Mouse (Mus musculus) bone marrow macrophage, adult 2 months (primary cell): ENCODE data around the gene Actr6.

ENCODE experiments used
- CTCF ChIP-seq: IDR thresholded peaks from 2 replicates; pipeline ENCODE4 v1.5.1; 2012; ENCODE audit warnings: low read depth, mild to moderate bottlenecking, low read length, moderate library complexity
- POLR2A ChIP-seq: IDR thresholded peaks from 2 replicates; pipeline ENCODE4 v1.6.1; 2012; ENCODE audit warnings: mild to moderate bottlenecking, low read depth, low read length, borderline replicate concordance

DNA sequence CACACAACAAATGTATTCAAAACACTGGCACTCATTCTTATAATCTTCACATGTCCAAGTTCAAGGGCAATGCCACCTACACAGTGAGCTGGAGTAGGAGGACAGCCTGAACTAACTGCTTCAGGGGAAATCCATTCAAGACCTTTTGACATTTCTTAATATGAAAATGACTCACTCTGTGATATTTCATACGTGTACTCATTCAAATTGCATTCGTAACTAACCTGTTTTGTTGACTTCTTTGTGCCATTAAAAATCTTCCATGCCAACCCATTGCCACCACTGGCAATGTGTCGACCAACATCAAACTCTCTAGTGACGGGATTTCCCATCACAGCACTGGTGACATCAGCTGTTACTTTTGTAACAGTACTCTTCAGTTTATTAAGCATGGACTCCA lies 54.0 kb downstream of the Actr6 start:
- TF ChIP-seq POLR2A (no peak), CTCF (no peak)
